Mouse (Mus musculus) heart, postnatal 14 days (tissue): ENCODE measurements around the gene Nup160. TPM values are rescaled to one million over a fixed set of nuclear protein-coding genes. Genes with fewer than 3 reads are reported as not detected.

ENCODE experiments used
- DNase-seq, 2 experiments: peaks; one replicate each; pipeline ENCODE4 v3.0.0; 2021 to 2022
- intact Hi-C: fragments of 180-260 bp; cut with DNase I; formaldehyde crosslinking; loops from one replicate; pipeline ENCODE4 v1.15.1; 2025
- total RNA-seq, 2 experiments: library from RNA; stranded (reverse); gene quantifications; 2 replicates each; pipeline ENCODE4 v1.2.3; 2021

Nup160 gene
- total RNA-seq, 2 experiments from 2014 or later: 10.3 to 19.3 TPM

DNA sequence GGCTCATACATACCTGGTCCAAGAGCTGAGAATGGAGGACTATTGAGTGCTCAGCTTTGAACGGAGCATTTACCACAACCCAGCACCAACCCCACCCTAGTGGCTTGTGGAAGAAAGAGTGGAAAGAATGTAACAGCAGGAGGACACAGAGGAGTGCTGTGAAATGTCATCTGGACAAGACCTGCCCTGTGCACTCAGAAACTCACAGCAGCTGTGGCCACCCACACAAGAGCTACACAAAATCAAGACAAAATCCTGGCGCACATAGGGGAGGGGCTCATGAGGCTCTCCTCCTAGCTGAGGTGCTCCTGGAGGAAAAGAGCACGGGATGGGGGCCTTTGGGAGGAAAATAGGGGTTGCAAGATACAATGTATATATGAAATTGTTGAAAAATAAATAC is 17.4 kb upstream of the Nup160 start:
- intact Hi-C loops: no loop called here
- no peak for DNase-seq

DNA sequence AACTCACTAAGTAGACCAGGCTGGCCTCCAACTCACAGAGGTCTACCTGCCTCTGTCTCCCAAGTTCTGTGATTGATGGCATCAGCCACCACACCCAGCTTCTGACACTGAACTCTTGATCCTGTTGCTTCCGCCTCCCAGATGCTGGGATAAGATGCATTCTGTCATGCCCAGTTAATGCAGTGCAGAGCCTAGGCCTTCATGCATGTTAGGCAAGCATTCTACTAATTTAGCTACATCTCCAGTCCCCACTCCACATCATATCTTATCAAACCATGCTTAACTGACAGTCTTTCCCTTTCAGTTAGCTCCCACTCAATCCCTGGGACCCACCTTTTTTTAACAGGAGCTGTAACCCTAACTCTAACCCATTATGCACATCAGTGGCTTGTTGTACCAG is 16.1 kb upstream of the Nup160 start:
- DNase-seq: no peak
- intact Hi-C loops: no loop called here

DNA sequence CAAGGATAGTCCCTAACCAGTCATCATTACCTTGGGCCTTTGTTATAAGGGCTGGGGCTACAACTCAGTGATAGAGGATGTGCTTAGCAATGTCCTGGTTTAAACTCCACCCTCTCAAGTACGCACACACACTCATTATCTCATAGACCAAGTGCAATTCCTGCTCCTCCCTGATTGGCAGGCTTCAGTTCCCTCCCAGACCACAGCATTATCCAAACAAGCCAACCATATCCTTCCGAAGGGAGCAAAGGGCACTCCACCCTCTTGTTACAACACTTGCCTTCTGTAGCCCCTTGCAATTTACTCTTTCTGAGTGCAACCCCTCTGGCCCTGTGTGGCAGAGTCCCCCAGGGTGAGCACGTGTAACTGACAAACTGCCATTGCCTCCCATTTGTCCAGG is 15.6 kb upstream of the Nup160 start:
- intact Hi-C loops: no loop called here

DNA sequence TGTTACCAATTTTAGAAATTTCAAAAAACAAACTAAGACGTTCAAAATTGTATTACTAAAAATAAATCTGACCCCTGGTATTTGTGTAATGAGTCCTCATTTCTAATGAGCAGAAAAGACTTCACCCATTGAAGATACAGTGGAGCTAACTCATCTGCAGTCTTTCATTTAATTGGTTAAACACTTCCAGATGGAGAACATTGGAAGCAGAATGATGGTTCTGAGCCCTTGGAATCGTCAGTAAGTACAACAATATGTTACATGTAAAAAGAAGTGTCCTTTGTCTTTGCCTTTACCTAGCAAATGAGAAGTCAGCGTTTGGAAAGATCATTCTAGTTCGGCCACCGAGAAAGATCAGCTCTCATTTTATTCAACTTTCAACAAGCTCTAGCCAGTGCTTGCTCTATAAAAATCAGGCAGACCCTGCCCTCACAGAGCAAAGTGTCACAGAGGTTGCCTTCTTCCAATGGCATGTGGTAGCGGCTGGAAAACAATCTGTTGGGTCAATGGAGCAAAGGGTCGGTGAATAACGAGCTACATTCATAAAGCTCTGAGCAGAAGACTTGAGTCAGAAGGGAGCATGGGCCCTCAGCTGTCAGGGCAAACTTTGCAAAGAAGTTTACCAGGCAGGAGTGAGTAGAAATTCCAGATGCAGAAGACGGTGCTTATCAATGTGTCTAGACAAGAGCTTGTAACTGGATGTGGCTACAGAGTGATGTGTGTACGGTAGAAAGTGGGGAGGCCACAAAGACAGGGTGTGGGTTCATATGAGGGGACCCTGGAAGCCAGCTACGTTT is 10.2 kb upstream of the Nup160 start:
- intact Hi-C loops: no loop called here
- no peak for DNase-seq

More for the DNA sequence above, 15.6 kb upstream of the Nup160 start:
- no peak for DNase-seq

- intact Hi-C loops: no loop called here
- DNase-seq: no peak
Measured at GRCm38 (mm10) chr2:90667388-90668265, 9.4 kb upstream of the Nup160 start.

DNA sequence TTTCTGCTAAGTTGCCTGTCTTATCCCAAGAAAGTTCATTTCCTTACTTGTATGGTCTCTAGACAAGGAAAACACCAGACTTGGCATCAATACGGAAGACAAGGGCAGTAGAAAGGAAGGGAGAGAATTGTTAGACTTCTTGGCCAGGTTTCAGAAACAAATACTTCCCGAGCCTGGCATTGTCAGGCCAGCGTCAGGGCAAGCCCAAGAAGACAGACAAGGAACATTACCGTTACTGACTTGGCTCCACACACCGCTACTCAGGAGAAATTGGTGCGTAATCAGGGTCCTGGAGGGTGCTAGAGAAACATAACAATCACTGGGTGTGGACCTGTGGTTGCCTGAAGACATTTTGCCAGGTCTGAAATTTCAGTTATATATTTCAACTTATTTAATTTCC is 6.7 kb upstream of the Nup160 start:
- no peak for DNase-seq
- intact Hi-C loops: no loop called here

DNA sequence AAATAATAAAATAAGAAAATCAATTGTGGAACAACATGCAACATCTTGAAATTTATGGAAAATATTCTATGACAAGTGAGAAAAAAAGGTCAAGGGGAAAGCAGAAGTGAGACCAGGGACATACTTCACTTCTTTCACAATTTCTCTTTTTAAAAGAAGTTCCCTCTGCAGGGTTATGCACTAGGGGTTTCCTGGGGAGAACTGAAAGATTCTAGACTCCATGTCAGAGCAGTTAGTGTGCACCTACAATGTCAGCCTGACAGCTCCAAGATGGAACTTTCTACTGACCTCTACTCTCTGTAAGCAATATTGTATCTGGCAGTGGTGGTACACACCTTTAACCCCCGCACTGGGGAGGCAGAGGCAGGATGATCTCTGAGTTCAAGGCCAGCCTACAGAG is 3.7 kb upstream of the Nup160 start:
- intact Hi-C loops: no loop called here
- no peak for DNase-seq

DNA sequence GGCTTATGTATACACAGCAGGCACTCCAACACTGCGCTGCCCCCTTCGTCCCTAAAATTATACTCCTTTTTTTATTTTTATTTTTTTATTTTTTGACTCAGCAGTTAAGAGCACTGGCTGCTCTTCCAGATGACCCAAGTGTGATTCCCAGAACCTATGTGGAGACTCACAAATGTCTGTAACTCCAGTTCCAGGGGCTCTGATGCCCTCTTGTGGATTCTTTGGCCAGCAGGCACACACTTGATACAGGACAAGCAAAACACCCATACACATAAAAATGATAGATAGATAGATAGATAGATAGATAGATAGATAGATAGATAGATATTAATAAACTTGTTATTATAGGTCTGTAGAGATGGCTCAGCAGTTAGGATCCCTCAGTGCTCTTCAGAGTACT is 2.5 kb upstream of the Nup160 start:
- DNase-seq: no peak
- intact Hi-C loops: no loop called here

GRCm38 (mm10) chr2:90675488-90675887 is 1.5 kb upstream of the Nup160 start:
- intact Hi-C loops: loop anchor here (5.0 kb wide), 1 partner anchor 98 kb away; no protein-coding TSS in a partner anchor

GRCm38 (mm10) chr2:90678256-90679060 is 1.4 kb downstream of the Nup160 start:
- intact Hi-C loops: loop anchor here (1.0 to 5.0 kb wide), 3 partner anchors 54 to 205 kb away; no protein-coding TSS in a partner anchor
- DNase-seq: no peak

More at GRCm38 (mm10) chr2:90675488-90675887, 1.5 kb upstream of the Nup160 start:
- DNase-seq: no peak

GRCm38 (mm10) chr2:90679061-90679810 is 2.2 kb downstream of the Nup160 start:
- intact Hi-C loops: loop anchor here (2.0 to 5.0 kb wide), 2 partner anchors 54 to 102 kb away; no protein-coding TSS in a partner anchor
- peak; percentile 92 to 96 for DNase-seq

GRCm38 (mm10) chr2:90700943-90701342 is 23.9 kb downstream of the Nup160 start:
- DNase-seq: no peak
- intact Hi-C loops: no loop called here

DNA sequence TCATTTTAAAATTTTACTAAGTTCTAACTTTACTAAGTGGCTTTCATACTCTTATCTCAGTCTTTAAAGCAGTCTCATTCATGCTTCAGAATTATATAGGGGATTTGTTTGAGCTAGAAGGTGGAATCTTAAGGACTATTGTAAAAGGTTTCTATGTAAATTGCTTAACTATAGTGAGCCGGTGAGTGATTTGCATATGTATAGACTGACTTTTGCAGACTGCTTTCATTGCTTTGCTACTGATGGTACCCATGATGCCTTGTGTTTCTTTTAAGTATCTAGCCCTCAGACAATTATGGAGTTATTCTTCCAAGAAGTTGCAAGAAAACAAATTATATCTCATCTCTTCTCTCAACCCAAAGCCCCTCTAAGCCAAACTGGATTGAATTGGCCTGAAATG is 31.5 kb downstream of the Nup160 start:
- intact Hi-C loops: no loop called here
- no peak for DNase-seq

DNA sequence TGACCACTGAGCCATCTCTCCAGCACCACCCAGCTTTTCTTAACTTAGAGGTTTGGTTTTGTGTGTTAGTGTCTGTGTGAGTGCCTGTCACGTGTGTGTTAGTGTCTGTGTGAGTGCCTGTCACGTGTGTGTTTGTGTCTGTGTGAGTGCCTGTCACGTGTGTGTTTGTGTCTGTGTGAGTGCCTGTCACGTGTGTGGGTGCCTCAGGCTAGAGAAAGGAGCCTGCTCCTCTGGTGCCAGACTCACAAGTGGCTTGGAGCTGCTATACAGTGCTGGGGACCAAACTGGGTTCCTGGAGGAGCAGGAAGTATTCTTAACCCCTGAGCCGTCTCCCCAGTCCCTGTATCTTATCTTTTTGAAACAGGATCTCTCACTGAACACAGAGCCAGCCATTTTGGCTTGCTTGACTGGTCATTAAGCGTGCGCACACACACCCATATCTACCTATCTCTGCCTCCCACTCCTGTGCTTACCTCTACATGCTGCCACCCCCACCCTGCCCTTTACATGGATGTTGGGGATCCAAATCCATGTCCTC is 38.6 kb downstream of the Nup160 start:
- intact Hi-C loops: no loop called here
- DNase-seq: no peak

DNA sequence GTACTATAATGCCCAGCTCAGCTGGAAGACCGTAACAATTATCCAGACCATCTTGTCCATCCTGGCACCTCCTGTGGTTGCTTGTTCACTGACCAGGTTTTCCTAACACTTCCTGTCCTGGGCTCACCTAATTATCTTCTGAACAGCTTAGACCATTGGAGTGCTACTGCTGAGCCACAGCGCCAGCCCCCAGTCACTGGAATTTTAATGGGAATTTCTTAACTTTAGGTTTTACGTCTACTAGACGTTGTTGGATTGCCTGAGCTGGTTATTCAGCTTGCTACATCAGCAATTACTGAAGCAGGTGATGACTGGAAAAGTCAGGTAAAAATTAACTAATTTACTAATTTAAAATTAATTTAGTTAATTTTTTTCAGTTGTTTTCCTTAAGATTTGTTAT is 40.4 kb downstream of the Nup160 start:
- intact Hi-C loops: no loop called here
- DNase-seq: no peak

- intact Hi-C loops: no loop called here
- DNase-seq: no peak
Measured at GRCm38 (mm10) chr2:90717948-90718347, 40.9 kb downstream of the Nup160 start.

DNA sequence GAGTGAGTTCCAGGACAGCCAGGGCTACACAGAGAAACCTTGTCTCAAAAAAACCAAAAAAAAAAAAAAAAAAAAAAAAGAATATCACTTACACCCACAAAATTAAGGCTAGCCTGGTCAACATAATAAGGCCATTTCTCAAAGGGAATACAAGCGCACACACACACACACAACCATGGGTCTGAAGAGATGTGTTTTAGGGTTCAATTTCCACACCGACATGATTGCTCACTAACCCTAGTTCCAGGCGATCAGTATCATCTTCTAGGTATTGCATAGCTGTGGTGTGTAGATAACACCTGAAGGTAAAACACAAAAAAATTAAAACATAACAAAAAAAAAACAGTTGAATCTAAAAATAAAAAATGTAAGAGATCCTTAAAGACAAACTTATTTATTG is 49.8 kb downstream of the Nup160 start:
- intact Hi-C loops: no loop called here
- no peak for DNase-seq

DNA sequence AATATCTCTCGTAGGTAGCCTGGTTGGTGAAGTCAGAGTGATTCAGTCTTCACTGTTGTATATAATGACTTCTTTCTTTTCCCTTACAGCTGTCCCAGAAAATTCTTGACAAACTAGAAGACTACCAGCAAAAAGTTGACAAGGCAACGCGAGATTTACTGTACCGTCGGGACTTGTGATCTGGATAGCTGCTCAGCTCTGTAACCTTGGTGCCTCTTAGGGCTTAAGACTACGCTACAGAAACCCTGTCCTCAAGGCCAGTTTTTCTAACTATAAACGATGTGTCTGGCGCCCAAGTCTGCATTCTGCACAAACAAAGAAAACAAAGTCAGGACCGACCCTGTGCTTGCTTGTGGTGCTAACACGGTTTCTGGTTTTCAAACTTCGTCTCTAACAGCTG is 58.3 kb downstream of the Nup160 start:
- intact Hi-C loops: no loop called here

GRCm38 (mm10) chr2:90738801-90739200 is 61.8 kb downstream of the Nup160 start:
- DNase-seq: no peak
- intact Hi-C loops: no loop called here

More for the DNA sequence above, 58.3 kb downstream of the Nup160 start:
- no peak for DNase-seq

DNA sequence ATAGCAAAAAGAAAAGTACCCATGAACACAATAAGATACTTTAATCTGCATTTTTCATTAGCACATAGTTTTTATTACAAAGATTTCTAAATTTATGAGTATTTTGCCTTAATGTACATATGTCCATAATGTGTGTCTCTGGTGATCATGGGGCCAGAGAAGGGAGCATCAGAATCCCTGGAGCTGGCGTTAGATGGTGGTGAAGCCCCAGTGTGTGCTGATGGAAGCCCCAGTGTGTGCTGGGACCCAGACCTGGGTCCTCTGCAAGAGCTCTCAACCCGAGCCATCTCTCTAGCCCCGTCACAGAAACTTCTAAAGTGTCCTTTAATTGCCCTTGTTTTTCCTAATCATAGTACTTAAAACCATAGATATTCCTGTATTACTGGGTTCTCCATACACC is 62.3 kb downstream of the Nup160 start:
- no peak for DNase-seq
- intact Hi-C loops: no loop called here
